Mouse (Mus musculus) liver, embryonic 12.5 days (tissue): ENCODE measurements around the gene Slx1b. TPM values are rescaled to one million over a fixed set of nuclear protein-coding genes. Genes with fewer than 3 reads are reported as not detected.
A peak's percentile ranks its signal among the peaks of the same experiment; 100 is the strongest.

ENCODE experiments used
- ATAC-seq: fragments of 200-750 bp; cut with Nextera tagmentation; 2 replicates; pipeline ENCODE4 v1.8.0; 2017; ENCODE audit warnings: moderate number of reproducible peaks, mild to moderate bottlenecking, moderate library complexity
- H3K27ac ChIP-seq: fragments of 300-500 bp; sonication (generic); 2 replicates; pipeline ENCODE4 v1.5.1; 2016; ENCODE audit warnings: mild to moderate bottlenecking
- H3K27me3 ChIP-seq: fragments of 300-500 bp; sonication (generic); replicated peaks from 2 replicates; pipeline ENCODE4 v1.6.1; 2016; ENCODE audit warnings: mild to moderate bottlenecking, moderate library complexity
- H3K36me3 ChIP-seq: fragments of 300-500 bp; sonication (generic); 2 replicates; pipeline ENCODE4 v1.6.1; 2016; ENCODE audit warnings: mild to moderate bottlenecking, moderate library complexity
- H3K4me1 ChIP-seq: fragments of 300-500 bp; sonication (generic); 2 replicates; pipeline ENCODE4 v1.6.1; 2016
- H3K4me2 ChIP-seq: fragments of 300-500 bp; sonication (generic); 2 replicates; pipeline ENCODE4 v1.6.1; 2016; ENCODE audit warnings: mild to moderate bottlenecking, moderate library complexity
- H3K4me3 ChIP-seq: fragments of 300-500 bp; sonication (generic); 2 replicates; pipeline ENCODE4 v1.5.1; 2016; ENCODE audit warnings: mild to moderate bottlenecking, moderate library complexity
- H3K9ac ChIP-seq: fragments of 300-500 bp; sonication (generic); 2 replicates; pipeline ENCODE4 v1.6.1; 2016; ENCODE audit warnings: mild to moderate bottlenecking, moderate library complexity
- H3K9me3 ChIP-seq: fragments of 300-500 bp; sonication (generic); replicated peaks from 2 replicates; pipeline ENCODE4 v1.6.1; 2016; ENCODE audit warnings: mild to moderate bottlenecking, moderate library complexity
- WGBS: fragments of 180-500 bp; shearing (Covaris S2); methylation state at CpG from one replicate; pipeline ENCODE4 v1.1.7; 2016; ENCODE audit not compliant: insufficient replicate concordance; 5-methylcytosine and 5-hydroxymethylcytosine counted together
- polyA plus RNA-seq: library from polyadenylated mRNA; unstranded; fragments of >200 nt; fragmentation: Nextera tagmentation; extraction: Ambion mirVana; gene quantifications from 2 replicates; pipeline ENCODE4 v1.2.1, GENCODE M21; 2016

Slx1b gene
- polyA plus RNA-seq, 1 experiment from 2014 or later, result 5.1 TPM

DNA sequence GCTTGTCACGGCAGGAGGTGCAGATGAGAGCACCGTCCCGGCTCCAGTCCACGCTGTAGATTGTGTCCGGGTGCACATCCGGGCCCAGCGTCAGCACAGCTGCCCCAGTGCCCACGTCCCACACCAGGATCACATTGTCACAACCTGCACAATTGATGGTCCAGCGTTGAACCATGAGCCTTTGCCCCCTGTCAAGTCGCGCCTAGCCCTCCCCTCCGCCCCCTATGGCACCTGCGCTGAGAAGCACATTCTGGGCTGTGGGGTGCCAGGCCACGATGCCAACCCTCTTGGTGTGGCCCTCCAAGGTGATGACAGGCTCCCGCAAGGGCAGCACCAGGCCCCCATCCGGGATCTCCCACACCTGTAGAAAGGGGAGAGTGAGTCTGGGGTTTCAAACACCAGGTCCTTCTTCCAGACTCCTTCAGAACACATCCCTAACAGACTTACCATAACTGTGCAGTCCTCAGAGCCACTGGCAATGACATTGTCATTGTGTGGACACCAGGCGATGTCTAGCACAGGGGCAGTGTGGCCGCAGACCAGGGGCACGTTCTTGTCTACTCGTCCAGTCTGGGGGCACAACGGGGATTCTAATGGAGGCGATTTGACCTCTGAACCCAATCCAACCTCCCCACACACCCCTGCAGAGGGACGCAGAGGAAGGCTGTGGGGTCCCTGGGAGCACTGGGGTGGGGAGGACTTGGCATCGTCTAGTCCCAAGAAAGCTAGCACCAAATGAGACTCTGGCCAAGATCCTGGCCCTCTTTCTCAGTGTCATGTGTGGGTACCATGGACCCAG lies 6.2 kb upstream of the Slx1b start:
- no peak overlapping the region for H3K9ac ChIP-seq
- peak overlapping the region; percentile 16; the same call in 1 of the 2 replicates for H3K4me3 ChIP-seq
- H3K4me1 ChIP-seq, result peaks cover 79% of the 10 kb centered on the region
- peaks cover 44% of the 10 kb centered on the region for H3K27me3 ChIP-seq
- ATAC-seq, result peak; percentile 4; the same call in 1 of the 2 replicates
- WGBS, result 53% methylated on average over 24 of the region's 24 CpGs
- H3K4me2 ChIP-seq, result peak overlapping the region; percentile 54
- peaks cover 27% of the 10 kb centered on the region for H3K36me3 ChIP-seq
- H3K27ac ChIP-seq, result peak overlapping the region; percentile 1; the same call in 1 of the 2 replicates
- no peaks in the 10 kb centered on the region for H3K9me3 ChIP-seq

- Histone ChIP-seq H3K27me3 (peaks cover 42% of the 10 kb centered on the region), H3K36me3 (peaks cover 27% of the 10 kb centered on the region), H3K4me3 (peak overlapping the region; percentile 16; the same call in 1 of the 2 replicates), H3K4me1 (peaks cover 84% of the 10 kb centered on the region), H3K4me2 (peak overlapping the region; percentile 54), H3K9me3 (no peaks in the 10 kb centered on the region), H3K9ac (no peak overlapping the region), H3K27ac (0 out of 2 replicates have a peak overlapping the region, but pooled peaks have one; percentile 1)
- ATAC-seq, result peak; percentile 60
- WGBS, result 1% methylated on average over 11 of the region's 11 CpGs
Observed at GRCm38 (mm10) chr7:126701070-126701469, 5.5 kb upstream of the Slx1b start.

- Histone ChIP-seq H3K4me2 (peak overlapping the region; percentile 54), H3K9ac (no peak overlapping the region), H3K4me1 (peaks cover 82% of the 10 kb centered on the region), H3K9me3 (no peaks in the 10 kb centered on the region), H3K4me3 (0 out of 2 replicates have a peak overlapping the region, but pooled peaks have one; percentile 16), H3K27me3 (peaks cover 34% of the 10 kb centered on the region), H3K27ac (no peak overlapping the region), H3K36me3 (peaks cover 27% of the 10 kb centered on the region)
- 71% methylated on average over 25 of the region's 25 CpGs for WGBS
- ATAC-seq, result no peak
Observed at GRCm38 (mm10) chr7:126700063-126701015, 4.8 kb upstream of the Slx1b start.

DNA sequence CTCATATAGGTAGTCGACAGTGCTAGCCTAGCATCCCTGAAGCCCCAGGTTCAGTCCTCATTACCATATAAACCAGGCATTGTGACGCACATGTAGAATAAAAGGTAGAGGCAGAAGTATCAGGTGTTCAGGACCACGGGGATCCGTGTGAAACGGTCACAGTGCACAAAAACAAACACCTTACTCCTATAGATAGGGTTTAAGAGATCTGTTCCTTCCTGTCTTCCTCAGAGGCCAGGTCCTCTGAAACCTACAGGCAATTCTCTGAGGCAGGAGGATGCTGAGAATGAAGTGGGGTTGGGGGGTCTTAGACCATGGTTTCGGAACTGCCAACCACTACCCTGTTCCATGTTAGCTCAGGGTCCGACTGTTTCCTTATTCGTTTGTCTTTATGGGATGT lies 2.3 kb upstream of the Slx1b start:
- Histone ChIP-seq H3K4me2 (peak overlapping the region; percentile 95; the same call in 1 of the 2 replicates), H3K27me3 (peaks cover 9% of the 10 kb centered on the region), H3K4me1 (peaks cover 77% of the 10 kb centered on the region), H3K36me3 (peaks cover 27% of the 10 kb centered on the region), H3K9me3 (no peaks in the 10 kb centered on the region), H3K9ac (no peak overlapping the region), H3K27ac (no peak overlapping the region), H3K4me3 (no peak overlapping the region)
- WGBS, result 81% methylated on average over 8 of the region's 8 CpGs
- no peak for ATAC-seq

DNA sequence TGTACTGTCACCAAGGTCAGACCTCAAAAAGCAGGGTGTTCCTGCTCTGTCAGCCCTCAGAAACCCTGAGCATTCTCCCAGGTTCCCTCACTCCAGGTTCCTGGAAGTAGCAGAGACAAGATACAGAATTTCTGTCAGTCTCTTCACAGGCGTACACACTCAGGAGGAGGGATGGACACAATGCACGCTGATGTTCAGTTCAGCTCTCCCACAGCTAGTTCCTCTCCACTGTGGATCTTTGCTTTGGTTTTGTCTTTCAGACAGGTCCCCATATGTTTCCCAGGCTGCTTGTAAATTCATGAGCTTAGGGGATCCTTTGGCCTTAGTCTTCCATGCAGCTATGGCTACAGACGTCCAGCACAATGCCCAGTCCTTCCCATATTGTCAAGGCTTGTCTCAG lies 1.3 kb upstream of the Slx1b start:
- H3K36me3 ChIP-seq, result peaks cover 35% of the 10 kb centered on the region
- H3K4me3 ChIP-seq, result peak overlapping the region; percentile 92
- H3K4me1 ChIP-seq, result peaks cover 71% of the 10 kb centered on the region
- H3K9ac ChIP-seq, result peak overlapping the region; percentile 88
- WGBS, result 50% methylated on average over 3 of the region's 3 CpGs
- ATAC-seq, result no peak
- peak overlapping the region; percentile 91; the same call in 1 of the 2 replicates for H3K27ac ChIP-seq
- H3K9me3 ChIP-seq, result no peaks in the 10 kb centered on the region
- H3K27me3 ChIP-seq, result no peaks in the 10 kb centered on the region
- H3K4me2 ChIP-seq, result peak overlapping the region; percentile 95

DNA sequence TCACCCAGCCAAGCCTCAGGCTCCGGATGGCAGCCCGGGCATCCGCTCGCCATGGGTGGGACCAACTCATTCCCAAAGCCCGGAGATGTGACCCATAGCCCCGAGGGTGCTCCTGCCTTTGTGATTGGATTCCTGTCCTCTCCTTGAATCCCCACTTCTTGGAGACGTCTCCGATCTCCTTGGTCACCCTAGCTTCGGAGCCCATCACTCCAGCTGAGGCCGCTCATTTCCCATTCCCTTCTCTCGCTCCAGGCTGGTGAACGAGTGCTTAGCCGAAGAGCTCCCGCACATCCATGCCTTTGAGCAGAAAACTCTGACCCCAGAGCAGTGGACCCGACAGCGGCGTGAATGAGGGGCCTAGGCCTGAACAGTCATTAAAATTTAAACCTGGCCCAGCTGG lies 719 bp upstream of the Slx1b start:
- no peaks in the 10 kb centered on the region for H3K9me3 ChIP-seq
- H3K36me3 ChIP-seq, result peaks cover 41% of the 10 kb centered on the region
- H3K27ac ChIP-seq, result peak overlapping the region; percentile 91
- WGBS, result 5% methylated on average over 17 of the region's 17 CpGs
- H3K4me1 ChIP-seq, result peaks cover 65% of the 10 kb centered on the region
- peak overlapping the region; percentile 95 for H3K4me2 ChIP-seq
- H3K4me3 ChIP-seq, result peak overlapping the region; percentile 92
- no peaks in the 10 kb centered on the region for H3K27me3 ChIP-seq
- no peak for ATAC-seq
- peak overlapping the region; percentile 88 for H3K9ac ChIP-seq

GRCm38 (mm10) chr7:126695210-126695611 lies 373 bp downstream of the Slx1b start, which contains the start of gene Bola2:
Bola2 (plus strand) TSS chr7:126695401.
- no peaks in the 10 kb centered on the region for H3K27me3 ChIP-seq
- H3K36me3 ChIP-seq, result peaks cover 44% of the 10 kb centered on the region
- peak; percentile 77 for ATAC-seq
- peak within 1 kb of the TSS; percentile 92 for H3K4me3 ChIP-seq
- H3K4me2 ChIP-seq, result peak within 1 kb of the TSS; percentile 95
- H3K27ac ChIP-seq, result peak within 1 kb of the TSS; percentile 91
- H3K9me3 ChIP-seq, result no peaks in the 10 kb centered on the region
- peaks cover 54% of the 10 kb centered on the region for H3K4me1 ChIP-seq
- peak within 1 kb of the TSS; percentile 88 for H3K9ac ChIP-seq
- under 1% methylated on average over 31 of the region's 31 CpGs for WGBS

- Histone ChIP-seq H3K27ac (no peak overlapping the region), H3K9ac (peak overlapping the region; percentile 88; the same call in 1 of the 2 replicates), H3K27me3 (no peaks in the 10 kb centered on the region), H3K4me1 (peaks cover 48% of the 10 kb centered on the region), H3K4me2 (peak overlapping the region; percentile 95), H3K4me3 (peak overlapping the region; percentile 92), H3K36me3 (peaks cover 37% of the 10 kb centered on the region), H3K9me3 (no peaks in the 10 kb centered on the region)
- no peak for ATAC-seq
- 52% methylated on average over 10 of the region's 10 CpGs for WGBS
Observed at GRCm38 (mm10) chr7:126694441-126695051, 1.0 kb downstream of the Slx1b start.

- Histone ChIP-seq H3K9me3 (no peaks in the 10 kb centered on the region), H3K27ac (no peak overlapping the region), H3K4me1 (peaks cover 42% of the 10 kb centered on the region), H3K27me3 (no peaks in the 10 kb centered on the region), H3K4me2 (no peak overlapping the region), H3K9ac (no peak overlapping the region), H3K36me3 (peaks cover 33% of the 10 kb centered on the region), H3K4me3 (no peak overlapping the region)
- WGBS, result 80% methylated on average over 7 of the region's 7 CpGs
- ATAC-seq, result no peak
Observed at GRCm38 (mm10) chr7:126693781-126694180, 1.8 kb downstream of the Slx1b start.

DNA sequence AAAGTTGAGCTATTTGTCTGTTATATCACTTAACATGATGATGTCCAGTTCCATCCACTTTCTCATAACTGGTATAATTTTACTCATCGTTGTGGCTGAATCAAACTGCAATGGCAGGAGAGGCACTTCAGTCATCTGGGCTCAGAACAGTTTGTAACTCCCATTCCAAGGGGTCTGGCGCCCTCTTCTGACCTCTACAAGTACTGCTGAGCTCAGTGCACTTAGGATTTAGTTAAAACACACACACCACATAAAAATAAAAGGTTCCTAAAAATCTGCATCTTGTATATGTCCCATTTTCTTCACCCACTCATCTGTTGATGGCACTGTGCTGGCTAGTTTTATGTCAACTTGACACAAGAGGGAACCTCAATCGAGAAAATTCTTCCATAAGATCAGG lies 2.3 kb downstream of the Slx1b start:
- H3K36me3 ChIP-seq, result peaks cover 33% of the 10 kb centered on the region
- WGBS, result 23% methylated on average over 3 of the region's 3 CpGs
- H3K27ac ChIP-seq, result no peak overlapping the region
- H3K9me3 ChIP-seq, result no peaks in the 10 kb centered on the region
- no peaks in the 10 kb centered on the region for H3K27me3 ChIP-seq
- H3K4me1 ChIP-seq, result peaks cover 39% of the 10 kb centered on the region
- no peak overlapping the region for H3K4me3 ChIP-seq
- no peak overlapping the region for H3K9ac ChIP-seq
- ATAC-seq, result no peak
- no peak overlapping the region for H3K4me2 ChIP-seq

DNA sequence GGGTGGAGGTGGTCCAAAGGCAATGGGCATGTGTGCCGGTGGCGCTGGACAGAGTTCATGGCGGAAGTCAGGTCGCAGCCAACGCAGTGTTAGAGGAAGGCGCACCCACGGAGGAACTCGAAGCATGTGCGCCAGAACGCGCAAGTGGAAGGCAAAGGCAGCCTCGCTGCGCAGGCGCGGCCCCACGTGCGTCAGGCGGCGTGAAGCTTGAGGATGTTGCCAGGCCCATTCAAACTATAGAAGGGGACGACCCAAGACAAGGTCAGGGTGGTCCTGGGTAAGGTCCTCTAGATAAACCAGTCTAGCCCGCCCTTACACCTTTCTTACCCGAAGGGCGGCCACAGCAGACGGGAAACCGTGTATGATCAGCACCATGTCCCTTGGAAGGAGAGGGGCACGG lies 3.2 kb downstream of the Slx1b start:
- peaks cover 27% of the 10 kb centered on the region for H3K36me3 ChIP-seq
- H3K4me1 ChIP-seq, result peaks cover 33% of the 10 kb centered on the region
- H3K9me3 ChIP-seq, result no peaks in the 10 kb centered on the region
- no peaks in the 10 kb centered on the region for H3K27me3 ChIP-seq
- no peak overlapping the region for H3K4me2 ChIP-seq
- no peak overlapping the region for H3K27ac ChIP-seq
- H3K4me3 ChIP-seq, result no peak overlapping the region
- 88% methylated on average over 26 of the region's 26 CpGs for WGBS
- no peak for ATAC-seq
- no peak overlapping the region for H3K9ac ChIP-seq
